Comparison of ENCODE assay signal across 21 mouse cellular contexts in genomic region chr9:37600538-37601205, GRCm38 (mm10). TPM values are rescaled to one million over a fixed set of nuclear protein-coding genes. Genes with fewer than 3 reads are reported as not detected.
A peak's percentile ranks its signal among the peaks of the same experiment; 100 is the strongest.
DNase-seq lines count a peak whose midpoint lies in the region; ATAC-seq and TF ChIP-seq lines count a peak whose summit lies in the region.
"Had no signal": no experiment of that assay in that cellular context is flagged by ENCODE, and none has a peak within 500 bp of the region (broad histone marks: within the 10 kb centered on the region; RNA-seq: fewer than 3 reads in every experiment).

No protein-coding gene starts in this region.

- DNase-seq in G1E (ENCODE audit: low spot score): no peak
- no peak for DNase-seq in cerebellum, postnatal 10 days
- DNase-seq: cerebellum, adult 2 months; gastrocnemius, postnatal 36 days; heart, postnatal 10 days; kidney, adult 11 months; kidney, postnatal 25 days; lung, postnatal 10 days; retina, postnatal 1 day; right cerebral cortex, postnatal 4 days; thymus, postnatal 25 days had no signal

- H3K9me3 ChIP-seq in intestine, embryonic 15.5 days: no peaks in the 10 kb centered on the region
- H3K9me3 ChIP-seq in intestine, embryonic 16.5 days (ENCODE audit: control insufficient read depth, low read length): no peaks in the 10 kb centered on the region
- H3K9me3 ChIP-seq in G1E (replicated peaks): no peaks in the 10 kb centered on the region
- H3K9me3 ChIP-seq in intestine, postnatal 0 days (ENCODE audit: control insufficient read depth): no peaks in the 10 kb centered on the region
- H3K9me3 ChIP-seq in liver, embryonic 16.5 days (replicated peaks; ENCODE audit: control insufficient read depth, low read length): no peaks in the 10 kb centered on the region
- H3K9me3 ChIP-seq: embryonic facial prominence, embryonic 13.5 days; hindbrain, embryonic 15.5 days; limb, embryonic 15.5 days had no signal

- 0 out of 2 replicates have a peak, but pooled peaks have one; percentile 23 for ATAC-seq in intestine, embryonic 15.5 days
- no peak for ATAC-seq in intestine, embryonic 16.5 days
- no peak; the same call in 1 of the 2 replicates for ATAC-seq in G1E (ENCODE audit: extremely low read depth, insufficient number of reproducible peaks, low FRiP score, poor library complexity, severe bottlenecking)
- ATAC-seq in intestine, postnatal 0 days: 0 out of 2 replicates have a peak, but pooled peaks have one; percentile 28
- peak; percentile 89 for ATAC-seq in liver, embryonic 16.5 days (ENCODE audit: low read depth)
- no peak for ATAC-seq in activated CD4-positive, CD25-positive, alpha-beta regulatory T cell, adult 4 months
- ATAC-seq: forebrain, embryonic 16.5 days had no signal

- no peak overlapping the region for H3K27ac ChIP-seq in intestine, embryonic 15.5 days
- H3K27ac ChIP-seq in intestine, embryonic 16.5 days (ENCODE audit: low read length): no peak overlapping the region
- no peak overlapping the region for H3K27ac ChIP-seq in intestine, postnatal 0 days (ENCODE audit: low read depth, low read length)
- no peak overlapping the region for H3K27ac ChIP-seq in liver, embryonic 16.5 days (ENCODE audit: low read length)
- H3K27ac ChIP-seq: embryonic facial prominence, embryonic 13.5 days; hindbrain, embryonic 15.5 days; limb, embryonic 15.5 days had no signal

- no peak overlapping the region for H3K4me2 ChIP-seq in intestine, embryonic 15.5 days (replicated peaks)
- H3K4me2 ChIP-seq in intestine, embryonic 16.5 days (ENCODE audit: low read depth, low read length): no peak overlapping the region
- no peak overlapping the region for H3K4me2 ChIP-seq in intestine, postnatal 0 days (replicated peaks; ENCODE audit: low read depth)
- H3K4me2 ChIP-seq in liver, embryonic 16.5 days (ENCODE audit: low read depth, low read length): no peak overlapping the region
- H3K4me2 ChIP-seq: embryonic facial prominence, embryonic 13.5 days; hindbrain, embryonic 15.5 days; limb, embryonic 15.5 days had no signal

- no peaks in the 10 kb centered on the region for H3K4me1 ChIP-seq in intestine, embryonic 15.5 days (replicated peaks)
- no peaks in the 10 kb centered on the region for H3K4me1 ChIP-seq in intestine, embryonic 16.5 days (ENCODE audit: control insufficient read depth, insufficient read depth, low read length)
- peaks cover 42% of the 10 kb centered on the region for H3K4me1 ChIP-seq in G1E (ENCODE audit: insufficient read depth, low read depth, low read length)
- H3K4me1 ChIP-seq in intestine, postnatal 0 days (replicated peaks; ENCODE audit: control insufficient read depth, insufficient read depth, low read length): no peaks in the 10 kb centered on the region
- peaks cover 12% of the 10 kb centered on the region for H3K4me1 ChIP-seq in liver, embryonic 16.5 days (ENCODE audit: control insufficient read depth, low read depth, low read length)
- H3K4me1 ChIP-seq: embryonic facial prominence, embryonic 13.5 days; hindbrain, embryonic 15.5 days; limb, embryonic 15.5 days had no signal

- H3K36me3 ChIP-seq in intestine, embryonic 15.5 days: no peaks in the 10 kb centered on the region
- H3K36me3 ChIP-seq in intestine, embryonic 16.5 days (ENCODE audit: control insufficient read depth, insufficient read depth, low read length): no peaks in the 10 kb centered on the region
- H3K36me3 ChIP-seq in G1E (replicated peaks): no peaks in the 10 kb centered on the region
- H3K36me3 ChIP-seq in intestine, postnatal 0 days (ENCODE audit: control insufficient read depth, insufficient read depth): no peaks in the 10 kb centered on the region
- H3K36me3 ChIP-seq in liver, embryonic 16.5 days (ENCODE audit: control insufficient read depth, insufficient read depth): no peaks in the 10 kb centered on the region
- H3K36me3 ChIP-seq: embryonic facial prominence, embryonic 13.5 days; hindbrain, embryonic 15.5 days; limb, embryonic 15.5 days had no signal

- 84% methylated on average over 2 of the region's 2 CpGs for WGBS in intestine, embryonic 15.5 days
- 91% methylated on average over 2 of the region's 2 CpGs for WGBS in intestine, embryonic 16.5 days
- WGBS in intestine, postnatal 0 days: 90% methylated on average over 2 of the region's 2 CpGs
- WGBS in liver, embryonic 16.5 days (ENCODE audit: insufficient replicate concordance): 19% methylated on average over 2 of the region's 2 CpGs

- no peak overlapping the region for H3K9ac ChIP-seq in intestine, embryonic 15.5 days
- no peak overlapping the region for H3K9ac ChIP-seq in intestine, embryonic 16.5 days (ENCODE audit: low read depth, low read length)
- no peak overlapping the region for H3K9ac ChIP-seq in intestine, postnatal 0 days (ENCODE audit: low read depth, low read length)
- H3K9ac ChIP-seq in liver, embryonic 16.5 days (ENCODE audit: low read depth, low read length): no peak overlapping the region
- H3K9ac ChIP-seq: embryonic facial prominence, embryonic 13.5 days; hindbrain, embryonic 15.5 days; limb, embryonic 15.5 days had no signal

- H3K27me3 ChIP-seq in intestine, embryonic 15.5 days (replicated peaks): no peaks in the 10 kb centered on the region
- H3K27me3 ChIP-seq in intestine, embryonic 16.5 days (replicated peaks; ENCODE audit: control insufficient read depth, insufficient read depth, low read length): no peaks in the 10 kb centered on the region
- no peaks in the 10 kb centered on the region for H3K27me3 ChIP-seq in G1E (ENCODE audit: insufficient read depth, low read length)
- H3K27me3 ChIP-seq in intestine, postnatal 0 days (replicated peaks; ENCODE audit: control insufficient read depth, insufficient read depth, low read length): no peaks in the 10 kb centered on the region
- no peaks in the 10 kb centered on the region for H3K27me3 ChIP-seq in liver, embryonic 16.5 days (ENCODE audit: control insufficient read depth, insufficient read depth, low read depth, low read length)
- H3K27me3 ChIP-seq: CH12.LX; embryonic facial prominence, embryonic 13.5 days; hindbrain, embryonic 15.5 days; limb, embryonic 15.5 days had no signal

- no peak overlapping the region for H3K4me3 ChIP-seq in intestine, embryonic 15.5 days (replicated peaks)
- H3K4me3 ChIP-seq in intestine, embryonic 16.5 days (ENCODE audit: low read length): no peak overlapping the region
- H3K4me3 ChIP-seq in G1E (ENCODE audit: low read depth, low read length): no peak overlapping the region; the same call in 1 of the 2 replicates
- H3K4me3 ChIP-seq in intestine, postnatal 0 days (ENCODE audit: low read depth, low read length): no peak overlapping the region
- no peak overlapping the region for H3K4me3 ChIP-seq in liver, embryonic 16.5 days (ENCODE audit: low read depth, low read length)
- H3K4me3 ChIP-seq: embryonic facial prominence, embryonic 13.5 days; hindbrain, embryonic 15.5 days; limb, embryonic 15.5 days had no signal

- TF ChIP-seq CTCF in G1E (IDR thresholded peaks at IDR 0.05; ENCODE audit: low read depth, low read length): 0 out of 2 replicates have a peak, but pooled peaks have one; percentile 10
- TF ChIP-seq CTCF in intestine, postnatal 0 days (IDR thresholded peaks at IDR 0.05; ENCODE audit: low read depth): no peak

RNA-seq across cellular contexts. Expression of gene Spa17, which starts 12.8 kb away (rescaled TPM):
- polyA plus RNA-seq in intestine, embryonic 15.5 days (2015; fragmentation: Nextera tagmentation; extraction: Ambion mirVana): 3.7 and 3.8 TPM in 2 replicates
- 3.0 and 3.4 TPM in 2 replicates for polyA plus RNA-seq in intestine, embryonic 16.5 days (2015; fragmentation: Nextera tagmentation; extraction: Ambion mirVana)
- total RNA-seq in G1E (2014; fragmentation: Nextera tagmentation): 12.4 and 21.1 TPM in 2 replicates
- 12.1 and 13.0 TPM in 2 replicates for total RNA-seq in G1E (2017)
- 1.7 and 1.8 TPM in 2 replicates for polyA plus RNA-seq in G1E (2012)
- 3.8 and 4.3 TPM in 2 replicates for polyA plus RNA-seq in intestine, postnatal 0 days (2015; fragmentation: Nextera tagmentation; extraction: Ambion mirVana)
- polyA plus RNA-seq in liver, embryonic 16.5 days (2015; fragmentation: Nextera tagmentation; extraction: Ambion mirVana): 1.9 and 2.1 TPM in 2 replicates
- 1 to 10 TPM in 1 of 2 experiments, not detected in 1; 1.4 TPM for polyA plus RNA-seq in activated CD4-positive, CD25-positive, alpha-beta regulatory T cell, adult 4 months (2017; shearing (Covaris generic))

RNA-seq across cellular contexts. Expression of gene Siae, which starts 45.2 kb away (rescaled TPM):
- 13.9 and 14.5 TPM in 2 replicates for polyA plus RNA-seq in intestine, embryonic 15.5 days (2015; fragmentation: Nextera tagmentation; extraction: Ambion mirVana)
- polyA plus RNA-seq in intestine, embryonic 16.5 days (2015; fragmentation: Nextera tagmentation; extraction: Ambion mirVana): 16.6 and 20.5 TPM in 2 replicates
- total RNA-seq in G1E (2014; fragmentation: Nextera tagmentation): 98.8 and 107 TPM in 2 replicates
- total RNA-seq in G1E (2017): 41.7 and 44.5 TPM in 2 replicates
- 1.3 and 1.9 TPM in 2 replicates for polyA plus RNA-seq in G1E (2012)
- 15.0 and 22.1 TPM in 2 replicates for polyA plus RNA-seq in intestine, postnatal 0 days (2015; fragmentation: Nextera tagmentation; extraction: Ambion mirVana)
- polyA plus RNA-seq in liver, embryonic 16.5 days (2015; fragmentation: Nextera tagmentation; extraction: Ambion mirVana): 5.4 and 5.5 TPM in 2 replicates
- 10 to 100 TPM in 1 of 2 experiments, 1 to 10 TPM in 1; 9.7 to 13.6 TPM for polyA plus RNA-seq in activated CD4-positive, CD25-positive, alpha-beta regulatory T cell, adult 4 months (2017; shearing (Covaris generic))

RNA-seq across cellular contexts. Expression of gene Nrgn, which starts 48.0 kb away (rescaled TPM):
- polyA plus RNA-seq in intestine, embryonic 15.5 days (2015; fragmentation: Nextera tagmentation; extraction: Ambion mirVana): 2.9 and 3.7 TPM in 2 replicates
- 2.2 and 2.3 TPM in 2 replicates for polyA plus RNA-seq in intestine, embryonic 16.5 days (2015; fragmentation: Nextera tagmentation; extraction: Ambion mirVana)
- total RNA-seq in G1E (2014; fragmentation: Nextera tagmentation): 444 and 474 TPM in 2 replicates
- total RNA-seq in G1E (2017): 136 and 149 TPM in 2 replicates
- polyA plus RNA-seq in G1E (2012): 2,434 and 2,443 TPM in 2 replicates
- 1.2 and 1.9 TPM in 2 replicates for polyA plus RNA-seq in intestine, postnatal 0 days (2015; fragmentation: Nextera tagmentation; extraction: Ambion mirVana)
- 4.9 and 6.3 TPM in 2 replicates for polyA plus RNA-seq in liver, embryonic 16.5 days (2015; fragmentation: Nextera tagmentation; extraction: Ambion mirVana)
- under 1 TPM in 1 of 2 experiments, not detected in 1; 0.33 TPM for polyA plus RNA-seq in activated CD4-positive, CD25-positive, alpha-beta regulatory T cell, adult 4 months (2017; shearing (Covaris generic))

RNA-seq across cellular contexts. Expression of gene Tbrg1, which starts 56.4 kb away (rescaled TPM):
- 162 and 171 TPM in 2 replicates for polyA plus RNA-seq in intestine, embryonic 15.5 days (2015; fragmentation: Nextera tagmentation; extraction: Ambion mirVana)
- polyA plus RNA-seq in intestine, embryonic 16.5 days (2015; fragmentation: Nextera tagmentation; extraction: Ambion mirVana): 191 and 203 TPM in 2 replicates
- 110 and 123 TPM in 2 replicates for total RNA-seq in G1E (2014; fragmentation: Nextera tagmentation)
- total RNA-seq in G1E (2017): 122 and 157 TPM in 2 replicates
- polyA plus RNA-seq in G1E (2012): 71.7 and 82.7 TPM in 2 replicates
- 261 and 265 TPM in 2 replicates for polyA plus RNA-seq in intestine, postnatal 0 days (2015; fragmentation: Nextera tagmentation; extraction: Ambion mirVana)
- 45.6 and 46.7 TPM in 2 replicates for polyA plus RNA-seq in liver, embryonic 16.5 days (2015; fragmentation: Nextera tagmentation; extraction: Ambion mirVana)
- 100 to 1,000 TPM; 200 to 207 TPM for polyA plus RNA-seq in activated CD4-positive, CD25-positive, alpha-beta regulatory T cell, adult 4 months (2017; shearing (Covaris generic))

Comparison
In these comparisons a context has a peak if more than half of its experiments do, and no peak if none do; other contexts are left out.
1. ATAC-seq: peak in intestine, embryonic 15.5 days (single experiment), intestine, postnatal 0 days (single experiment) and liver, embryonic 16.5 days (single experiment); none in intestine, embryonic 16.5 days (single experiment), G1E (single experiment) and activated CD4-positive, CD25-positive, alpha-beta regulatory T cell, adult 4 months (single experiment).
2. RNA of gene Nrgn, which starts 48.0 kb away (polyA plus RNA-seq): 2,434 to 2,443 TPM in G1E; 4.9 to 6.3 TPM in liver, embryonic 16.5 days, 2.9 to 3.7 TPM in intestine, embryonic 15.5 days, 2.2 to 2.3 TPM in intestine, embryonic 16.5 days, 1.2 to 1.9 TPM in intestine, postnatal 0 days and 0.33 TPM in activated CD4-positive, CD25-positive, alpha-beta regulatory T cell, adult 4 months; every median in the first group is over 100 times any median in the second.